Mouse (Mus musculus) embryonic facial prominence, embryonic 15.5 days (tissue): ENCODE results near the gene Samd7. TPM values are rescaled to one million over a fixed set of nuclear protein-coding genes. Genes with fewer than 3 reads are reported as not detected.

Source experiments
- ATAC-seq: fragments of 200-750 bp; cut with Nextera tagmentation; 2 replicates; pipeline ENCODE4 v1.8.0; 2017; ENCODE audit warnings: low read depth, moderate TSS enrichment; ENCODE audit not compliant: insufficient number of reproducible peaks, low FRiP score, low TSS enrichment
- H3K27ac ChIP-seq: fragments of 300-500 bp; sonication (generic); replicated peaks from 2 replicates; pipeline ENCODE4 v1.5.1; 2015; ENCODE audit warnings: mild to moderate bottlenecking, inconsistent platforms
- H3K27me3 ChIP-seq: fragments of 300-500 bp; sonication (generic); 2 replicates; pipeline ENCODE4 v1.6.1; 2015; ENCODE audit warnings: inconsistent platforms
- H3K36me3 ChIP-seq: fragments of 300-500 bp; sonication (generic); 2 replicates; pipeline ENCODE4 v1.6.1; 2015; ENCODE audit warnings: mild to moderate bottlenecking, inconsistent platforms
- H3K4me1 ChIP-seq: fragments of 300-500 bp; sonication (generic); 2 replicates; pipeline ENCODE4 v1.6.1; 2015; ENCODE audit warnings: inconsistent platforms
- H3K4me2 ChIP-seq: fragments of 300-500 bp; sonication (generic); replicated peaks from 2 replicates; pipeline ENCODE4 v1.6.1; 2015; ENCODE audit warnings: mild to moderate bottlenecking, inconsistent platforms
- H3K4me3 ChIP-seq: fragments of 300-500 bp; sonication (generic); replicated peaks from 2 replicates; pipeline ENCODE4 v1.5.1; 2015; ENCODE audit warnings: mild to moderate bottlenecking, inconsistent platforms
- H3K9ac ChIP-seq: fragments of 300-500 bp; sonication (generic); 2 replicates; pipeline ENCODE4 v1.6.1; 2015; ENCODE audit warnings: inconsistent platforms
- H3K9me3 ChIP-seq: fragments of 300-500 bp; sonication (generic); replicated peaks from 2 replicates; pipeline ENCODE4 v1.6.1; 2016; ENCODE audit warnings: inconsistent platforms
- WGBS: fragments of 180-500 bp; shearing (Covaris S2); methylation state at CpG from one replicate; pipeline ENCODE4 v1.1.7; 2015; 5-methylcytosine and 5-hydroxymethylcytosine counted together
- polyA plus RNA-seq: library from polyadenylated mRNA; unstranded; fragments of >200 nt; fragmentation: Nextera tagmentation; extraction: Ambion mirVana; gene quantifications from 2 replicates; pipeline ENCODE4 v1.2.1, GENCODE M21; 2015

The Samd7 gene
- polyA plus RNA-seq, 1 experiment from 2014 or later = not detected

DNA sequence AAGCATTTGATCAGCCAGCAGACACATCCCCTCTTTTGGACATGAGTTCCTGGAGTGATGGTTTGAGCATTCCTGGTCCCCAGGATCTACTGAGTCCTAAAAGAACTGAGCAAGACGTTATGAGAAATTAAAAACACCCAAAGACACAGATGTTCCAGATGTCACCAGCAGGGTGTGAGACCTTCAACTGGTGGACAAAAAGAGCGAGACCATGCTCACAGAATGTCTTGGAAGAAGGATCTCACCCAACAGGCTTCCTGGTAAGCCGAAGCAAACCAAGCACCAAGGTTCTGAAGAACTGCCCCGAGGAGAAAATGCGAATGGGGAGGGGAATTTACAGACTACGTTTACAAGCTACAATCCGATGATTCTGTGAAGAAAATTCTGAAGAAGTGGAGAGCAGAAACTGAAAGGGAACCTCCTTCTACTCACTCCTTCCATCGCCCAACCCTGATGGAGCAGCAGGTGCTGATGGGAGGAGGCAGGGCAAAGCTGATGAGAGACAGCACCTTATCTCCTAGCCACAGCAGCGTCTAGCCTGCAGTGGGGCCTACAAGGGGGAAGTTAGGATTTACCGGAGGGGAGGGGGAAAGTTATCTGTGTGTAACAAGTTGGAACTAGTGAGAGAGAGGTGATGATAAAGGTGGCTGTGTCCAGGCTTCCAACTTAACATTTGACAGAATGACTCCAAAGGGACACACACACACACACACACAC, 19.4 kb downstream of the Samd7 start:
- no peaks in the 10 kb centered on the region for H3K27me3 ChIP-seq
- H3K9ac ChIP-seq = no peak overlapping the region
- H3K9me3 ChIP-seq = no peaks in the 10 kb centered on the region
- H3K4me1 ChIP-seq = no peaks in the 10 kb centered on the region
- WGBS = 62% methylated on average over 10 of the region's 10 CpGs
- ATAC-seq = no peak
- no peak overlapping the region for H3K27ac ChIP-seq
- H3K4me2 ChIP-seq = no peak overlapping the region
- H3K4me3 ChIP-seq = no peak overlapping the region
- H3K36me3 ChIP-seq = no peaks in the 10 kb centered on the region

DNA sequence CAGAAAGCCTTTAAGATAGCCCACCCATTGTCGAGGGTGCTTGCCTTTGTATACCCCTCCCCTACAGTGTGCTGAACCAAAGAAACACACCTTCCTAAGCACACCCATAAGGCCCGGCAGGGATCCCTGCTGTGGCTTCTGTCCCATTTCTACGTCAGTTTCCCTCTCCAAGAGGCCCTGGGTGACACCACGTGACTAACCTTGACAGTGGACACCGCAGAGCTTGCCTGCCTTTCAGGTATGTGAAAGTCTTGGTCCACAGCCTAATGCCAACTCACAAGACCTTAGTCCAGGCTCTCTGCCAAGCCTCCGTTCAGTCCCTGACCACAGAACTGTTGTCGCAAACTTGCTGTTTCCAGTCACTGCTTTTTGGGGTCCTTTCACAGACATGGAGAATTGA, 20.1 kb downstream of the Samd7 start:
- 67% methylated on average over 7 of the region's 7 CpGs for WGBS
- no peak for ATAC-seq
- Histone ChIP-seq H3K27ac (no peak overlapping the region), H3K9me3 (no peaks in the 10 kb centered on the region), H3K27me3 (no peaks in the 10 kb centered on the region), H3K4me2 (no peak overlapping the region), H3K9ac (no peak overlapping the region), H3K36me3 (no peaks in the 10 kb centered on the region), H3K4me1 (no peaks in the 10 kb centered on the region), H3K4me3 (no peak overlapping the region)

- no peak overlapping the region for H3K4me2 ChIP-seq
- no peak overlapping the region for H3K27ac ChIP-seq
- WGBS = 84% methylated on average over 6 of the region's 6 CpGs
- H3K4me1 ChIP-seq = no peaks in the 10 kb centered on the region
- H3K9me3 ChIP-seq = no peaks in the 10 kb centered on the region
- ATAC-seq = no peak
- H3K36me3 ChIP-seq = no peaks in the 10 kb centered on the region
- H3K9ac ChIP-seq = no peak overlapping the region
- H3K27me3 ChIP-seq = no peaks in the 10 kb centered on the region
- H3K4me3 ChIP-seq = no peak overlapping the region
These were observed 21.2 kb downstream of the Samd7 start for GRCm38 (mm10) chr3:30767271-30767670.

DNA sequence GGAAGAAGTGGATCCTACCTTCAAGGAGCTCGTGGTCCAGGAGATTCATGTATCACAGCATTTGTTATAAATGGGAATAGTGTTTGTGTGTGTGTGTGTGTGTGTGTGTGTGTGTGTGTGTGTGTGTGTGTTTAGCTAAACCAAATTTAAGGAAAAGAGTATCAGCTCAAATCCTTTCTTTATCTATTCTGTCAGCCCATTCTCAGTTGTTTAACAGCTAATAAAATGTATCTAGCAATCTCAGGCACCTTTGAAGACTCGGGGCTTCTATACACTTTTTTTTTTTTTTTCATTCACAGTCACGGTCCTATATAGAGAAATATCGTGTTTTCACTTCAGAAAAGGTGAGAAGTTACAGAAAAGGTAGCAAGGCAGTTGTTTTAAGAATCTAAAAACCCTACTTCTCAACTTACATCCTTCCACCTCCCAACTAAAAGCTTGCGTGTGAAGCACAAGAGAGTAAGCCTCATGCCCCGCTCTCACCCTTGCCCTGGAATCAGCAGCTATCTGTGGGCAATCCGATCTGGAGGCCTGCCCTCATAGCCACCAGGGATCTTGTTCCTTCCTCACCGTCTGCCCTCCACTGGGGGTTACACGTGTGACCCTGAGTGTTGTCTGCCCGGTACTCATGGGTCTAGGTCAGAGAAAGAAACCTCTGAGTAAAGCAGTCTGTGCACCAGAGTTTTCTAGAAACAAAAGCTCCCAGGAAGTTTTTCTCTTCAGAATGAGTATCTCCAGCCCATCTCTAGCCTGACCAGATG, 23.8 kb downstream of the Samd7 start:
- H3K4me3 ChIP-seq = no peak overlapping the region
- no peaks in the 10 kb centered on the region for H3K36me3 ChIP-seq
- no peak for ATAC-seq
- H3K9ac ChIP-seq = no peak overlapping the region
- no peaks in the 10 kb centered on the region for H3K4me1 ChIP-seq
- H3K9me3 ChIP-seq = no peaks in the 10 kb centered on the region
- 60% methylated on average over 10 of the region's 10 CpGs for WGBS
- no peak overlapping the region for H3K27ac ChIP-seq
- no peak overlapping the region for H3K4me2 ChIP-seq
- H3K27me3 ChIP-seq = no peaks in the 10 kb centered on the region

DNA sequence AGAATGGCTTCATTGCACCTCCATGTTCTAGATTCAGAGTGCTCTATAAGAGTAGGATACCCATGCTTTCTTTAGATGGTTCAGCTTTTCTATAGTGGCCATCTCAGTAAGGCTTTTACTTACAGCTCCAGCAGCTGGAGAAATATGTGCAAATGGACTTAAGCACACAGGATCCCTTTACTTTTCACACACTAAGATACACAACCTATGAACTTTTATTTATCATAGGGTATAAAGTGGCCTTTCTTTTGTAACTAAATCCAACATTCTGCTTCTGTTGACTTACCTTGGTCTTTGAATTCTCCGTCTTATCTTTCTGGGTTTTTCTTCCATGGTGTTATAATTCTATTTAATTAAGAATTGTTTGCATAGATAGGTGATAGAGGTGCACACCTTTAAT, 25.5 kb downstream of the Samd7 start:
- H3K9me3 ChIP-seq = no peaks in the 10 kb centered on the region

GRCm38 (mm10) chr3:30772631-30773030, 26.5 kb downstream of the Samd7 start:
- WGBS = 60% methylated on average over 4 of the region's 4 CpGs
- no peaks in the 10 kb centered on the region for H3K4me1 ChIP-seq
- H3K4me2 ChIP-seq = no peak overlapping the region
- H3K36me3 ChIP-seq = no peaks in the 10 kb centered on the region
- H3K4me3 ChIP-seq = no peak overlapping the region
- H3K27me3 ChIP-seq = no peaks in the 10 kb centered on the region
- H3K9me3 ChIP-seq = no peaks in the 10 kb centered on the region
- no peak overlapping the region for H3K27ac ChIP-seq
- ATAC-seq = no peak
- H3K9ac ChIP-seq = no peak overlapping the region

More for the DNA sequence above, 25.5 kb downstream of the Samd7 start:
- H3K27me3 ChIP-seq = no peaks in the 10 kb centered on the region
- no peak overlapping the region for H3K4me2 ChIP-seq
- no peak for ATAC-seq
- H3K4me3 ChIP-seq = no peak overlapping the region
- no peak overlapping the region for H3K27ac ChIP-seq
- H3K36me3 ChIP-seq = no peaks in the 10 kb centered on the region
- 98% methylated on average over 1 of the region's 1 CpGs for WGBS
- no peaks in the 10 kb centered on the region for H3K4me1 ChIP-seq
- H3K9ac ChIP-seq = no peak overlapping the region

DNA sequence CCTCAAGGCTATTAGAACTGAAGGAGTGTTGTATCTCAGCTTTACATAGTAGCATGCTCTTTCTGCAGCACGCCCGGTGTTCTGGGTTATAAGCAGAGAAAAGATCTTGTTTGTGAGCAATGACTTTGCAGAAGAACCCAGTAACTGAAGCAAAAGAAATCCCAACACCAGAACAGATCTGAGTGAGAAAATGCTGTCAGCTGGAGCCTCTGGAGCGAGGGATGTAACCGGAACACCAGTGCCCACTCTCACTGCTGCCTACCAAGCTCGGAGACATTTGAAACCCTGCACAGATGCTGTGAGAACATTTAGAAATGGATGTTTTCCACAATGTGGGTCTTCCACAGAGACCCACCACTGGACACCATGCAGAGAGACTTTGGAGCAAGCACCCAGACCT, 28.6 kb downstream of the Samd7 start:
- H3K27me3 ChIP-seq = no peaks in the 10 kb centered on the region
- H3K9ac ChIP-seq = no peak overlapping the region
- no peak for ATAC-seq
- no peak overlapping the region for H3K4me3 ChIP-seq
- 82% methylated on average over 5 of the region's 5 CpGs for WGBS
- H3K36me3 ChIP-seq = no peaks in the 10 kb centered on the region
- H3K9me3 ChIP-seq = no peaks in the 10 kb centered on the region
- no peaks in the 10 kb centered on the region for H3K4me1 ChIP-seq
- H3K4me2 ChIP-seq = no peak overlapping the region
- no peak overlapping the region for H3K27ac ChIP-seq

DNA sequence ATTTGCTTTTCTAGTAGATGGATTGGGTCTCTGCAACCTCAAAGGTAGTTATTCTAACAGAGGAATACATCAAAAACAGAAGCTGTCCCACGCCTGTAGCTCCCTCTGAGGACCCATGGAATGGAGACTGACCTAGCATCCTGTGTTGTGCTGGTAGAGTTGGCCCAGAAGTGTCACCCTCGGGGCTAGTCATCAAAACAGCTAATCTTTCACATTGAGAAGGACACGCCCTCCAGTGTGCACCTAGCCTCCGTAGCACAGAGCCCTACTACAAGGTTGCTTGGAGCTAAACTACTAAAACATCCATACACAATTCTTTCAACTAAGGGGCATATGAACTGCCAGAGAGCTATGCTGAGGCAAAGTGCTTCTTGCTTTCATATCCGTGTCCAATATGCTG, 31.9 kb downstream of the Samd7 start:
- no peaks in the 10 kb centered on the region for H3K4me1 ChIP-seq
- 61% methylated on average over 5 of the region's 5 CpGs for WGBS

DNA sequence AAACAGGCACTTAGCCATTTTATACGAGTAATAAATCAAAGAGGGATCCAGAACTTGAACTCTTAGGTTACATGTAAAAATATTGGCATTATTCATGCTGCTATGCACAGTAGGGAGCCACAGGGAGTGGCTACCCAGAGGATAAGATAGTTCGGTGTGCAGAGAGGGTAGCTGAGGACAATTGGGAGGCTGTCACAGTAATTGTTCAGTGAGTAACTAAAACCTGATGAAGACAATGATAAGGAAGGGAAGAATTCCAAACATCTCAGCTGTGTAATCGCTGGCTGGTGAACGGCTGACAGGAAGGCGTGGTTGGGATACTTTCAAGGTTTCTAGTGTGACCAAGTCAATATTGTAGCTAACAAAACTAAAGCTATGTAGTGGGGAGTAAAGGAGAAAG, 42.4 kb downstream of the Samd7 start:
- no peak overlapping the region for H3K9ac ChIP-seq
- H3K9me3 ChIP-seq = no peaks in the 10 kb centered on the region
- no peaks in the 10 kb centered on the region for H3K4me1 ChIP-seq
- H3K27ac ChIP-seq = no peak overlapping the region
- WGBS = 28% methylated on average over 5 of the region's 5 CpGs
- H3K4me3 ChIP-seq = no peak overlapping the region
- no peaks in the 10 kb centered on the region for H3K36me3 ChIP-seq
- no peak for ATAC-seq
- no peaks in the 10 kb centered on the region for H3K27me3 ChIP-seq
- no peak overlapping the region for H3K4me2 ChIP-seq

More for the DNA sequence above, 31.9 kb downstream of the Samd7 start:
- H3K9ac ChIP-seq = no peak overlapping the region
- no peak for ATAC-seq
- no peak overlapping the region for H3K4me3 ChIP-seq
- H3K4me2 ChIP-seq = no peak overlapping the region
- H3K27me3 ChIP-seq = no peaks in the 10 kb centered on the region
- no peaks in the 10 kb centered on the region for H3K36me3 ChIP-seq
- H3K27ac ChIP-seq = no peak overlapping the region
- no peaks in the 10 kb centered on the region for H3K9me3 ChIP-seq

GRCm38 (mm10) chr3:30792737-30793402, 46.8 kb downstream of the Samd7 start, which contains the start of gene Sec62:
Sec62 (plus strand) TSS chr3:30792875.
- ATAC-seq = peak; percentile 97
- Histone ChIP-seq H3K9me3 (no peaks in the 10 kb centered on the region), H3K36me3 (no peaks in the 10 kb centered on the region), H3K27ac (peak within 1 kb of the TSS; percentile 95), H3K27me3 (no peaks in the 10 kb centered on the region), H3K9ac (peak within 1 kb of the TSS; percentile 92), H3K4me3 (peak within 1 kb of the TSS; percentile 95), H3K4me2 (peak within 1 kb of the TSS; percentile 61), H3K4me1 (no peaks in the 10 kb centered on the region)
- under 1% methylated on average over 62 of the region's 62 CpGs for WGBS

GRCm38 (mm10) chr3:30793403-30794221, 47.5 kb downstream of the Samd7 start:
- Histone ChIP-seq H3K9me3 (no peaks in the 10 kb centered on the region), H3K4me3 (peak overlapping the region; percentile 95), H3K4me2 (peak overlapping the region; percentile 61), H3K9ac (peak overlapping the region; percentile 92), H3K4me1 (no peaks in the 10 kb centered on the region), H3K27ac (peak overlapping the region; percentile 95), H3K27me3 (no peaks in the 10 kb centered on the region), H3K36me3 (no peaks in the 10 kb centered on the region)
- under 1% methylated on average over 72 of the region's 75 CpGs for WGBS
- ATAC-seq = peak; percentile 80
